Mouse (Mus musculus): ENCODE data around the gene Sp110.
"Not testable (repeated sequence)": the region's sequence is repeated elsewhere in the genome, so short reads cannot be mapped to it uniquely, and the experiment has no call there.

The Sp110 gene

GRCm38 (mm10) chr1:85598271-85599012 lies at the start of gene Sp110:
Gene Sp110 (minus strand): TSS chr1:85598817.
- not testable (repeated sequence) for DNase-seq (ENCODE audit: low read depth)

GRCm38 (mm10) chr1:85638144-85638543 lies 39.5 kb upstream of the Sp110 start:
- not testable (repeated sequence) for DNase-seq (ENCODE audit: low read depth)

GRCm38 (mm10) chr1:85636936-85637335 lies 38.3 kb upstream of the Sp110 start:
- DNase-seq (ENCODE audit: low read depth): not testable (repeated sequence)

GRCm38 (mm10) chr1:85618689-85619088 lies 20.1 kb upstream of the Sp110 start:
- DNase-seq (ENCODE audit: low read depth): not testable (repeated sequence)

GRCm38 (mm10) chr1:85617161-85617560 lies 18.5 kb upstream of the Sp110 start:
- DNase-seq (ENCODE audit: low read depth): not testable (repeated sequence)

- DNase-seq (ENCODE audit: low read depth): not testable (repeated sequence)
Measured at GRCm38 (mm10) chr1:85615819-85616218, 17.2 kb upstream of the Sp110 start.

- not testable (repeated sequence) for DNase-seq (ENCODE audit: low read depth)
Measured at GRCm38 (mm10) chr1:85615096-85615495, 16.5 kb upstream of the Sp110 start.

- DNase-seq (ENCODE audit: low read depth): not testable (repeated sequence)
Measured at GRCm38 (mm10) chr1:85610581-85610980, 12.0 kb upstream of the Sp110 start.

- not testable (repeated sequence) for DNase-seq (ENCODE audit: low read depth)
Measured at GRCm38 (mm10) chr1:85608361-85608760, 9.7 kb upstream of the Sp110 start.

GRCm38 (mm10) chr1:85604341-85604740 lies 5.7 kb upstream of the Sp110 start:
- DNase-seq (ENCODE audit: low read depth): not testable (repeated sequence)

- DNase-seq (ENCODE audit: low read depth): not testable (repeated sequence)
Measured at GRCm38 (mm10) chr1:85600794-85601193, 2.2 kb upstream of the Sp110 start.

GRCm38 (mm10) chr1:85600078-85600477 lies 1.5 kb upstream of the Sp110 start, which contains the start of gene Sp140:
Gene Sp140 (plus strand): TSS chr1:85600378.
- DNase-seq (ENCODE audit: low read depth): not testable (repeated sequence)

- DNase-seq (ENCODE audit: low read depth): not testable (repeated sequence)
Measured at GRCm38 (mm10) chr1:85592526-85592925, 6.1 kb downstream of the Sp110 start.

- not testable (repeated sequence) for DNase-seq (ENCODE audit: low read depth)
Measured at GRCm38 (mm10) chr1:85588697-85589096, 9.9 kb downstream of the Sp110 start.

- not testable (repeated sequence) for DNase-seq (ENCODE audit: low read depth)
Measured at GRCm38 (mm10) chr1:85581518-85581917, 17.1 kb downstream of the Sp110 start.

- DNase-seq (ENCODE audit: low read depth): not testable (repeated sequence)
Measured at GRCm38 (mm10) chr1:85580578-85580977, 18.0 kb downstream of the Sp110 start.

- DNase-seq (ENCODE audit: low read depth): not testable (repeated sequence)
Measured at GRCm38 (mm10) chr1:85580148-85580534, 18.5 kb downstream of the Sp110 start.

- not testable (repeated sequence) for DNase-seq (ENCODE audit: low read depth)
Measured at GRCm38 (mm10) chr1:85579199-85580147, 19.1 kb downstream of the Sp110 start.

- not testable (repeated sequence) for DNase-seq (ENCODE audit: low read depth)
Measured at GRCm38 (mm10) chr1:85578372-85579010, 20.1 kb downstream of the Sp110 start.

- DNase-seq (ENCODE audit: low read depth): not testable (repeated sequence)
Measured at GRCm38 (mm10) chr1:85575376-85575775, 23.2 kb downstream of the Sp110 start, which contains the start of gene G530012D18Rik. Gene G530012D18Rik (plus strand): TSS chr1:85575676.

- DNase-seq (ENCODE audit: low read depth): not testable (repeated sequence)
Measured at GRCm38 (mm10) chr1:85573554-85573953, 25.1 kb downstream of the Sp110 start.

- not testable (repeated sequence) for DNase-seq (ENCODE audit: low read depth)
Measured at GRCm38 (mm10) chr1:85555261-85555660, 43.4 kb downstream of the Sp110 start.
